Mouse (Mus musculus) stomach, embryonic 16.5 days (tissue): ENCODE measurements around the gene Nectin2. TPM values are rescaled to one million over a fixed set of nuclear protein-coding genes. Genes with fewer than 3 reads are reported as not detected.

ENCODE experiments used
- ATAC-seq: fragments of 200-750 bp; cut with Nextera tagmentation; 2 replicates; pipeline ENCODE4 v1.8.0; 2017; ENCODE audit warnings: moderate number of reproducible peaks, moderate TSS enrichment; ENCODE audit not compliant: insufficient read depth, low FRiP score
- H3K27ac ChIP-seq: fragments of 300-500 bp; sonication (generic); 2 replicates; pipeline ENCODE4 v1.5.1; 2014; ENCODE audit warnings: low read length
- H3K27me3 ChIP-seq: fragments of 300-500 bp; sonication (generic); 2 replicates; pipeline ENCODE4 v1.6.1; 2014; ENCODE audit warnings: low read length, control low read depth, mixed read lengths; ENCODE audit not compliant: control insufficient read depth, insufficient read depth
- H3K36me3 ChIP-seq: fragments of 300-500 bp; sonication (generic); 2 replicates; pipeline ENCODE4 v1.6.1; 2014; ENCODE audit warnings: low read length; ENCODE audit not compliant: control insufficient read depth, insufficient read depth
- H3K4me1 ChIP-seq: fragments of 300-500 bp; sonication (generic); 2 replicates; pipeline ENCODE4 v1.6.1; 2014; ENCODE audit warnings: low read length, control low read depth, mixed read lengths; ENCODE audit not compliant: control insufficient read depth, insufficient read depth
- H3K4me2 ChIP-seq: fragments of 300-500 bp; sonication (generic); 2 replicates; pipeline ENCODE4 v1.6.1; 2014; ENCODE audit warnings: low read depth, low read length, mixed read lengths
- H3K4me3 ChIP-seq: fragments of 300-500 bp; sonication (generic); replicated peaks from 2 replicates; pipeline ENCODE4 v1.5.1; 2014; ENCODE audit warnings: mild to moderate bottlenecking, low read length
- H3K9ac ChIP-seq: fragments of 300-500 bp; sonication (generic); 2 replicates; pipeline ENCODE4 v1.6.1; 2014; ENCODE audit warnings: low read length
- H3K9me3 ChIP-seq: fragments of 300-500 bp; sonication (generic); replicated peaks from 2 replicates; pipeline ENCODE4 v1.6.1; 2016; ENCODE audit warnings: low read length, control low read depth; ENCODE audit not compliant: control insufficient read depth
- WGBS: fragments of 180-500 bp; shearing (Covaris S2); extraction: QIAGEN DNeasy Blood & Tissue Kit; methylation state at CpG from one replicate; pipeline ENCODE4 v1.1.7; 2014; 5-methylcytosine and 5-hydroxymethylcytosine counted together
- polyA plus RNA-seq: library from polyadenylated mRNA; unstranded; fragments of >200 nt; fragmentation: Nextera tagmentation; extraction: Ambion mirVana; gene quantifications from 2 replicates; pipeline ENCODE4 v1.2.1, GENCODE M21; 2015

Nectin2 gene
- polyA plus RNA-seq, 1 experiment from 2014 or later = 98.6 TPM

DNA sequence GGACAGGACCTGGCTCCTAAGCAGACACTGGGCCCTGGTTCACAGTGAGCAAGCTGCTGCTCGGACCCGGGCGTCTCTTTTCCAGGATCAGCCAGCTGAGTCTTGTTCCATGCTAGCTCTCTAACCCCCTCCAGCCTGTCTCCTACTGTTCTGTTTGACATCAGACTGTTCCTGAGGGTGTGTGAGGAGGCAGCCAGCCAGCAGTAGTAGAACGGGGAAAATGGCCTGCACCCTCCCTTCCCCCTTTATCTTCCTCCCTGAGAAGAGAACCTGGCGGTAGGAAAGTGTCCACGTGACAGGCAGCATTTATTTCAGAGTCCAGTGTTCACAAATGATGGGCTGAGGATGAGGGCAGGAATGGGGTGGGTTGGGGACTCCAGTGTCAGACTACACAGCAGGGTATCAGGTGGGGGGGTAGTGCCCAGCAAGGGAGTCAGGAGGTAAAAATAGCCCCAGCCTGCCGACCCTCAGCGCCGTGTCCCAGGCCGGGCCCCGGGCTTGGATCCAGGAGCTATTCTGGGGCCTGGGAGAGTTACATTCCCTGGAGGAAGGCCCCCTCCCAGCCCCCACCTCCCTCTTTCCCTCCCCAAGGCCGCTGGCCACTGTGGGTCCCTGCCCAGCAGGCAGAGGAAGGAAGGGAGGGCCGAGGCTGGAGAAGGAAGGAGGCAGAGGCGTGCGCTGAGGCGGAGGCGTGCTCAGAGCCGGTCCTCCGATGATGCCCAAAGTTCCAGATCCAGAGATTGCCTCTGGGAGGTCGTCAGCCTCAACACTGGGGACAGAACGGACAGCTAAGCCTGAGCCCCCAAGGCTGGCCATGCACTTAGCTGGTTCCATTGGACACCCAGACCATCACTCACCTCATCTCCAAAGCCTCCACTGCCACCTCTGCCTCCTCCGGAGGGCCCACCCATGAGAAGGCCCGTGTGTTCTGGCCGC, 5.8 kb upstream of the Nectin2 start:
- ATAC-seq = peak; percentile 84
- Histone ChIP-seq H3K4me1 (peaks cover 22% of the 10 kb centered on the region), H3K27ac (peak overlapping the region; percentile 86), H3K9ac (peak overlapping the region; percentile 56), H3K9me3 (no peaks in the 10 kb centered on the region), H3K4me2 (peak overlapping the region; percentile 35), H3K36me3 (0 out of 2 replicates have a peak, but pooled peaks cover 5% of the 10 kb centered on the region), H3K4me3 (no peak overlapping the region), H3K27me3 (no peaks in the 10 kb centered on the region)
- 51% methylated on average over 23 of the region's 24 CpGs for WGBS

DNA sequence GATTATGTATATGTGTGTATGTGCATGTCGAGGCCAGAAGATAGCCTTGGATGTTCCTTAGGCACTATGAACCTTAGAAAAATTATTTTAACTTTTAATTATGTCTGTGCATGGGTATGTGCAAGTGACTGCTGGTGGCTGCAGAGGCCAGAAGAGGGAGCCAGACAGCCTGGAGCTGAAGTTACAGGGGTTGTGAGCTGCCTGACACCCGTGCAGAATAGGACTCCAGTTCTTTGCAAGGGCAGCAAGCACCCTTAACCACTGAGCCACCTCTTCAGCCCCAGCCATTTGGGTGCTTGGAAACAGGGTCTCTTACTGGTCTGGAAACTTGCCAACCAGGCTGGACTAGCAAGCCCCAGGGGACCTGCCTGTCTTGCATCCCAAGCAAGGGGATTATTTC, 4.7 kb upstream of the Nectin2 start:
- H3K9me3 ChIP-seq = no peaks in the 10 kb centered on the region
- H3K4me2 ChIP-seq = no peak overlapping the region
- no peak overlapping the region for H3K9ac ChIP-seq
- H3K27ac ChIP-seq = peak overlapping the region; percentile 86
- 81% methylated on average over 2 of the region's 2 CpGs for WGBS
- peaks cover 30% of the 10 kb centered on the region for H3K4me1 ChIP-seq
- H3K4me3 ChIP-seq = no peak overlapping the region
- H3K27me3 ChIP-seq = no peaks in the 10 kb centered on the region
- 0 out of 2 replicates have a peak, but pooled peaks cover 5% of the 10 kb centered on the region for H3K36me3 ChIP-seq
- ATAC-seq = no peak

DNA sequence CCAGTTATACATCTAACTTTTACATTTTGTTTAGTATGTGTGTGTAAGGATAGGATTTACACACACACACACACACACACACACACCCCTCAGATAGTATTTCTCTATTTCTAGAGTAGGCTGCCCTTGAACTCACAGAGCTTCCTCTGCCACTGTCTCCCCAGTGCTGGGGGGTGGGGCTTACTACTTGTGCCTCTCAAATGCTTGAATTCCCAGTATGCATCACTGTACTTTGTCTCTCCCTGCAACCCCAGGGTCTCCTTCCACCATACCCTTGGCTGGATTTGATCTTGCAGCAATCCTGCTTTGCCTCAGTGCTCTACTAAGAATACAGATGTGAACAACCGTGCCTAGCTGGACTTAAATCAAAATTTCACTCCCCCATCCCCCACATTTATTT, 3.8 kb upstream of the Nectin2 start:
- 0 out of 2 replicates have a peak, but pooled peaks cover 5% of the 10 kb centered on the region for H3K36me3 ChIP-seq
- H3K9me3 ChIP-seq = no peaks in the 10 kb centered on the region
- ATAC-seq = no peak
- H3K4me3 ChIP-seq = no peak overlapping the region
- H3K9ac ChIP-seq = no peak overlapping the region
- no peak overlapping the region for H3K4me2 ChIP-seq
- peaks cover 30% of the 10 kb centered on the region for H3K4me1 ChIP-seq
- WGBS = 69% methylated on average over 1 of the region's 1 CpGs
- peak overlapping the region; percentile 47; the same call in 1 of the 2 replicates for H3K27ac ChIP-seq
- H3K27me3 ChIP-seq = no peaks in the 10 kb centered on the region

DNA sequence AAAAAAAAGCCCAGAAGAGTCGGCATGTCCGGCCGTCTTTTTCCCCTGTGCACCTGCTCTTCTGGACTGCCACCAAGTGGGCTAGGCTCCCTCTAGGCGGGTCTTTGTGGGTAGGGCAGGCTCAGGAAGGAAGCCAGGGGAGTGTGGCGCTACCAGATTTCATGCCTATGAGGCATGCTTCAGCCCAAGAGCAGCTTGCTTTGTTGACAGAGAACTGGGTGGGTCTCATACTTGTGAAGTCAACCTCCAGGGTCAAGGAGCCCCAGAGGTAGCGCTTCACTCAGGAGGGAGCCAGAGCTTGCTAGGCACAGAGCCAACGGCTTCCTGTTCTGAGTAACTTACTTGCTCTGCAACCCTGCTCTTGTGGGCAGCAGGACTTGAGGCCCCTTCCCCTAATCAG, 3.3 kb upstream of the Nectin2 start:
- Histone ChIP-seq H3K27ac (peak overlapping the region; percentile 47; the same call in 1 of the 2 replicates), H3K9me3 (no peaks in the 10 kb centered on the region), H3K4me1 (peaks cover 31% of the 10 kb centered on the region), H3K36me3 (0 out of 2 replicates have a peak, but pooled peaks cover 5% of the 10 kb centered on the region), H3K4me2 (no peak overlapping the region), H3K4me3 (no peak overlapping the region), H3K9ac (no peak overlapping the region), H3K27me3 (no peaks in the 10 kb centered on the region)
- no peak for ATAC-seq
- WGBS = 53% methylated on average over 7 of the region's 7 CpGs

DNA sequence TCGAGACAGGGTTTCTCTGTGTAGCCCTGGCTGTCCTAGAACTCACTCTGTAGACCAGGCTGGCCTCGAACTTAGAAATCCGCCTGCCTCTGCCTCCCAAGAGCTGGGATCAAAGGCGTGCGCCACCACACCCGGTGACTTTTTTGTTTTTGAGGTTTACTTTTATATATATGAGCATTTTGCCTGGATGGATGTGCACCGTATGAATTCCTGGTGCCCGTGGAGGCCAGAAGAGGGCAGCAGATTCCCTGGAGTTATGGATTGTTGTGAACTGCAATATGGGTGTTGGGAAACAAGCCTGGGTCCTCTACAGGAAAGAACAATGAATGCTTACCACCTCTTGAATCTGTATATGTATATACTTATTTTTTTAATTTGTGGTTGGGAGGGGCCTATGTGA, 2.4 kb upstream of the Nectin2 start:
- Histone ChIP-seq H3K9ac (no peak overlapping the region), H3K4me3 (no peak overlapping the region), H3K27me3 (no peaks in the 10 kb centered on the region), H3K4me2 (no peak overlapping the region), H3K4me1 (peaks cover 40% of the 10 kb centered on the region), H3K9me3 (no peaks in the 10 kb centered on the region), H3K36me3 (no peaks in the 10 kb centered on the region), H3K27ac (no peak overlapping the region)
- ATAC-seq = no peak
- WGBS = 74% methylated on average over 8 of the region's 8 CpGs

DNA sequence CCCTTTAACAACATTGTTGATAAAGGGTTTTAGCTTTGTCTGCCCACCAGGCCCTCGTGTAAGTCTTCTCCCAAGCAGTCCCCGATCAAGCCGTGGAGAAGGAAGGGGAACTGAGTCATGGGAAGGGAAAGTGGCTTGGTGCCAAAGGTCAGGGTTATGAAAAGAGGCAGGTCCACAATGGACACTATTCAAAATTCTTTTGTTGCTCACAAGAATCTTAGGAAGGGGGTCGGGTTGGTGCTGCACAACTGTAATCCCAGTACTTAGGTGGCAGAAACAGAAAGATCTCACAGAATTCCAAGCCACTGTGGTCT, 744 bp upstream of the Nectin2 start:
- H3K4me1 ChIP-seq = peaks cover 47% of the 10 kb centered on the region
- H3K9ac ChIP-seq = peak overlapping the region; percentile 65; the same call in 1 of the 2 replicates
- H3K27ac ChIP-seq = peak overlapping the region; percentile 94
- ATAC-seq = no peak
- no peaks in the 10 kb centered on the region for H3K9me3 ChIP-seq
- H3K4me3 ChIP-seq = no peak overlapping the region
- WGBS = 32% methylated on average over 4 of the region's 4 CpGs
- no peak overlapping the region; the same call in 1 of the 2 replicates for H3K4me2 ChIP-seq
- no peaks in the 10 kb centered on the region for H3K36me3 ChIP-seq
- no peaks in the 10 kb centered on the region for H3K27me3 ChIP-seq

DNA sequence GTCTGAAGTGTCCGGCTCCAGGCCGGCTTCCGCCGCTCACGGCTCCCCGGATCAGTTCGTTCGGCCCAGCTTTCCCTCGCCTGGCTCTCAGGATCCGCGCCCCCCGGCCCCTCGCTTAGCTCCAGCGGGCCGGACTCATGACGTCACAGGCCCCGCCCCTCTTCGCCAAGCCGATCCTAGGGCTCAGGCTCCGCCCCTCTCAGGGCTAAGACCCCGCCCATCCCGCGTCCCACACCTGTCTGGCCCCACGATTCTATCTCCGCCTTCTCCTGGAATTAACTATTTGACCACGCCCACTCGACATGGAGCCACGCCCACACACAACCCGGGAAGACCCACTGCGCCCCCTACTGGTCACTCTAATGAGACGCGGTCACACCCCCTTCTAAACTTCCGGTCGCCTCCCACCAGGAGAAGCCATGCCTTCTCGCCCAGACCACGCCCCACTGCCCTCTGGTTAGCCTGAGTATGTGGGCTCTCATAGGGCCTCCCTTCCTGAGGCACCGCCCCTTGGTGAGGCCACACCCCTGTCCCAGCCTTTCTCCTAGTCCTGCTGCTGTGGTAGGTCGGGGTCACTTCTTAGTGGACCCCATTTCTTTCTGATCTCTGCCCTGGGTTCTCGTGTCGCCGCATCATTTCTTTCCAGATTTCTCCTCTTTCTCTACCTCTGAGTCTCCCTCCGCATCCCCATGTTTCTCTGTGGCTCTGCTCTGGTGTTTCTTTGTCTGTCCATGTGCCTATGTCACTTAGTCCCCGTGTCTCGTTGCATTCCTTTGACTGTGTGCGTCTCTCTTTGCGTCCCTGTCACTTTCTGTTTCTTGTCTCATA, 680 bp downstream of the Nectin2 start:
- no peaks in the 10 kb centered on the region for H3K27me3 ChIP-seq
- no peaks in the 10 kb centered on the region for H3K36me3 ChIP-seq
- H3K4me1 ChIP-seq = peaks cover 50% of the 10 kb centered on the region
- peak overlapping the region; percentile 96 for H3K27ac ChIP-seq
- under 1% methylated on average over 46 of the region's 46 CpGs for WGBS
- ATAC-seq = peak; percentile 93
- peak overlapping the region; percentile 89 for H3K4me3 ChIP-seq
- no peaks in the 10 kb centered on the region for H3K9me3 ChIP-seq
- H3K4me2 ChIP-seq = peak overlapping the region; percentile 83
- peak overlapping the region; percentile 96 for H3K9ac ChIP-seq

DNA sequence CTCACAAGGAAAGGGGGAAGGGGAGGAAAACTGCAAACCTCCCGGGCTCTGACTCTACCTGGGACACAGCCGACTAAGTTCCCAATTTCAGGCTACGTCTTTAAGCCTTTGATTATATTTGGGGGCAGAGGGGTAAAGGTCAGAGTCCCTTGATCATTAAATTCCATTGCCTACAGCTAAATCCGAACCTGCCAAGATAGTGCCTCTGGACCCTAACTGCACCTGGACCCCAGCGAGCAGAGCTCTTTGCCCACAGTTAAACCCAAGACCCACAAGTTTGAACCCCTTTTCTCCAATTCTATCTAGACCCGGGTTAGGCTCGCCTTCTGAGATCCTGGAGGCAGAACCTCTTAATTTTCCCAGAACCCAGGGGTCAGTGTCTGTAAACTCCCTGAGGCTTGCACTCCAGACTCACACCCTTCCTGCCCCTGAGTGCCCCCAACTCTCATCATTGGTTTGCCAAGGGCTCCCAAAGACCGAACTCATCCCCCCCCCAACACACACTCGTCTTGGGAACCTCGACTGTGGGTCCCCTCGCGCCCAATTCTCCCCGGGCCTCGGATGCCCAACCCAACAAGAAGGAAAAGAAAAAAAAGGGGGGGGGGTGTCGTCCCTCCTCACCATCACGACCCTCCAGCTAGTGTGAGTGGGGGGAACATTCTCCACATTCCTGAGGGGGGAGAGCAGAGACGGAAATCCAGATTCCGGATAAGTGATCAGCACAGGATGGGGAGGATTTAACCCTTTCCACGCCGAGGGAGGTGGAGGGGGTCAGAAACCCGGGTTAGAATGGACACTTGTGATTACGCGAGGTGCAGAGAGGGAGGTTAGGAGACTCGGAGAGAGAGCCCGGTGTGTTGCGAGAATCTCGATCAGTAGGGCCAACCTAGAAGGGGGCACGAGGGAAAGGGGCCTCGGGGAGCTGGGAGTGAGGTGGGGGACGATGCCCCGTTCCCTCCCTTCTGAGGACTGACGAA, 1.8 kb downstream of the Nectin2 start:
- Histone ChIP-seq H3K4me1 (peaks cover 47% of the 10 kb centered on the region), H3K27me3 (no peaks in the 10 kb centered on the region), H3K9ac (peak overlapping the region; percentile 96), H3K9me3 (no peaks in the 10 kb centered on the region), H3K27ac (peak overlapping the region; percentile 96), H3K4me3 (peak overlapping the region; percentile 89), H3K36me3 (no peaks in the 10 kb centered on the region), H3K4me2 (peak overlapping the region; percentile 83)
- WGBS = under 1% methylated on average over 32 of the region's 32 CpGs
- no peak for ATAC-seq
